Mouse (Mus musculus) retina, embryonic 14.5 days (tissue): ENCODE measurements around the gene 5330417H12Rik.

Experiments used
- DNase-seq: peaks from one replicate; pipeline ENCODE4 v3.0.0-alpha.2; 2015; ENCODE audit warnings: low spot score

5330417H12Rik gene

GRCm38 (mm10) chr7:107625781-107626180 lies 820 bp upstream of the 5330417H12Rik start:
- DNase-seq = no peak

- DNase-seq = no peak
These were observed 529 bp downstream of the 5330417H12Rik start for GRCm38 (mm10) chr7:107624432-107624831.

GRCm38 (mm10) chr7:107620137-107620536 lies 4.8 kb downstream of the 5330417H12Rik start:
- DNase-seq = no peak

- DNase-seq = no peak
These were observed 5.7 kb downstream of the 5330417H12Rik start for GRCm38 (mm10) chr7:107619225-107619624.

GRCm38 (mm10) chr7:107618028-107618992 lies 6.7 kb downstream of the 5330417H12Rik start:
- no peak for DNase-seq

- no peak for DNase-seq
These were observed 14.1 kb downstream of the 5330417H12Rik start for GRCm38 (mm10) chr7:107610880-107611279.

- DNase-seq = no peak
These were observed 15.2 kb downstream of the 5330417H12Rik start for GRCm38 (mm10) chr7:107609622-107610255.

GRCm38 (mm10) chr7:107607766-107608165 lies 17.2 kb downstream of the 5330417H12Rik start:
- no peak for DNase-seq

GRCm38 (mm10) chr7:107602913-107603312 lies 22.0 kb downstream of the 5330417H12Rik start:
- peak; percentile 16 for DNase-seq

- DNase-seq = no peak
These were observed 22.5 kb downstream of the 5330417H12Rik start for GRCm38 (mm10) chr7:107602505-107602904.

GRCm38 (mm10) chr7:107600651-107601050 lies 24.3 kb downstream of the 5330417H12Rik start:
- no peak for DNase-seq

GRCm38 (mm10) chr7:107597956-107598355 lies 27.0 kb downstream of the 5330417H12Rik start:
- no peak for DNase-seq

- DNase-seq = no peak
These were observed 28.2 kb downstream of the 5330417H12Rik start for GRCm38 (mm10) chr7:107596753-107597152.

- no peak for DNase-seq
These were observed 29.5 kb downstream of the 5330417H12Rik start for GRCm38 (mm10) chr7:107595426-107595825.

- peak; percentile 85 for DNase-seq
These were observed 30.0 kb downstream of the 5330417H12Rik start, which contains the start of gene Ppfibp2 for GRCm38 (mm10) chr7:107594857-107595402. TSS of gene Ppfibp2 (plus strand) at chr7:107595207.

GRCm38 (mm10) chr7:107594325-107594856 lies 30.6 kb downstream of the 5330417H12Rik start:
- peak; percentile 74 for DNase-seq

- DNase-seq = no peak
These were observed 31.1 kb downstream of the 5330417H12Rik start for GRCm38 (mm10) chr7:107593904-107594303.

GRCm38 (mm10) chr7:107592641-107593040 lies 32.3 kb downstream of the 5330417H12Rik start:
- no peak for DNase-seq

GRCm38 (mm10) chr7:107574276-107574675 lies 50.7 kb downstream of the 5330417H12Rik start:
- no peak for DNase-seq
